16 mouse cellular contexts compared by ENCODE assay signal in the genomic region with DNA sequence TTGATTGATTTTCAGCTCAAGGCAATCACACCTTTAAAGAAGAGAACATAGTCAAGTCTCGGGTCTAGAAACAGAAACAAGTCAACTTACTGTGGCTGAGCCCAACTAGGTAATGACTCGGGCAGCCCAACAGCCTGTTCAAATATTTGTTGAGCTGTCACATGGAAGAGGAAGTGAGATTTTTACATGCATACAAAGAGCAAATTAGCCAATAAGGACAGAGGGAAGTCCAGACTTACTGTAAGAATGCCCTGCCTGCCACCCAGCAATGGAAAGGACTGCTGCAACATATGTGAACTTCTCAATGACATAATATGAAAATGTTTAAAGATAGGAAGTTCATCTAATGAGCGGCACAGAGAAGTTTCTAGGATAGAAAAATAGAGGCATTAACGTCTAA. TPM values are rescaled to one million over a fixed set of nuclear protein-coding genes. Genes with fewer than 3 reads are reported as not detected.
DNase-seq lines count a peak whose midpoint lies in the region; ATAC-seq and TF ChIP-seq lines count a peak whose summit lies in the region.
"Had no signal": no experiment of that assay in that cellular context is flagged by ENCODE, and none has a peak within 500 bp of the region (broad histone marks: within the 10 kb centered on the region; RNA-seq: fewer than 3 reads in every experiment).

No protein-coding gene starts in this region.

- H3K4me2 ChIP-seq in lung, embryonic 15.5 days = no peak overlapping the region
- peak overlapping the region; percentile 27; the same call in 1 of the 2 replicates for H3K4me2 ChIP-seq in stomach, embryonic 16.5 days (ENCODE audit: low read depth, low read length)
- H3K4me2 ChIP-seq in midbrain, embryonic 15.5 days = no peak overlapping the region
- H3K4me2 ChIP-seq in forebrain, embryonic 11.5 days (ENCODE audit: low read depth, low read length, severe bottlenecking) = no peak overlapping the region
- H3K4me2 ChIP-seq: heart, embryonic 11.5 days; hindbrain, embryonic 13.5 days; limb, embryonic 12.5 days; neural tube, embryonic 15.5 days had no signal

- H3K9me3 ChIP-seq in lung, embryonic 15.5 days = no peaks in the 10 kb centered on the region
- H3K9me3 ChIP-seq in stomach, embryonic 16.5 days (replicated peaks; ENCODE audit: control insufficient read depth, low read length) = no peaks in the 10 kb centered on the region
- no peaks in the 10 kb centered on the region for H3K9me3 ChIP-seq in midbrain, embryonic 15.5 days
- no peaks in the 10 kb centered on the region for H3K9me3 ChIP-seq in forebrain, embryonic 11.5 days (ENCODE audit: control insufficient read depth, low read length)
- H3K9me3 ChIP-seq: hindbrain, embryonic 13.5 days; limb, embryonic 12.5 days; neural tube, embryonic 15.5 days had no signal

- peaks cover 15% of the 10 kb centered on the region; the same call in 1 of the 2 replicates for H3K4me1 ChIP-seq in lung, embryonic 15.5 days
- H3K4me1 ChIP-seq in lung, adult 2 months (ENCODE audit: control insufficient read depth, insufficient read depth, low read length) = peaks cover 12% of the 10 kb centered on the region; the same call in 1 of the 2 replicates
- H3K4me1 ChIP-seq in stomach, embryonic 16.5 days (ENCODE audit: control insufficient read depth, insufficient read depth, low read length) = 0 out of 2 replicates have a peak, but pooled peaks cover 3% of the 10 kb centered on the region
- H3K4me1 ChIP-seq in midbrain, embryonic 15.5 days = peaks cover 6% of the 10 kb centered on the region
- peaks cover 4% of the 10 kb centered on the region; the same call in 1 of the 2 replicates for H3K4me1 ChIP-seq in forebrain, embryonic 11.5 days (replicated peaks; ENCODE audit: control insufficient read depth, insufficient read depth, low read length)

- ATAC-seq in lung, embryonic 15.5 days (ENCODE audit: borderline replicate concordance, extremely low read depth, low FRiP score, low TSS enrichment) = peak; percentile 12; the same call in 1 of the 2 replicates
- peak; percentile 49; the same call in 1 of the 2 replicates for ATAC-seq in stomach, embryonic 16.5 days (ENCODE audit: insufficient read depth, low FRiP score)
- ATAC-seq in midbrain, embryonic 15.5 days (replicated peaks) = no peak
- no peak for ATAC-seq in forebrain, embryonic 11.5 days (replicated peaks; ENCODE audit: low FRiP score)
- ATAC-seq: midbrain, embryonic 16.5 days had no signal

- no peak for TF ChIP-seq POLR2A in lung, adult 2 months (IDR thresholded peaks at IDR 0.05; ENCODE audit: borderline replicate concordance, extremely low read depth, low read depth, low read length)

- no peak for DNase-seq in lung, adult 2 months
- DNase-seq in MEL-GATA-1-ER (ENCODE audit: extremely low read depth, low read depth) = peak; percentile 59
- peak; percentile 63 for DNase-seq in lung, postnatal 36 days
- DNase-seq in forebrain, embryonic 11.5 days (ENCODE audit: low spot score) = no peak
- DNase-seq: adrenal gland, postnatal 14 days; cerebellum, adult 11 months; kidney, postnatal 10 days; layer of hippocampus, postnatal 36 days had no signal

- H3K36me3 ChIP-seq in lung, embryonic 15.5 days = 0 out of 2 replicates have a peak, but pooled peaks cover 4% of the 10 kb centered on the region
- H3K36me3 ChIP-seq in stomach, embryonic 16.5 days (ENCODE audit: control insufficient read depth, insufficient read depth, low read length) = no peaks in the 10 kb centered on the region
- no peaks in the 10 kb centered on the region for H3K36me3 ChIP-seq in midbrain, embryonic 15.5 days (replicated peaks)
- H3K36me3 ChIP-seq in forebrain, embryonic 11.5 days (ENCODE audit: control insufficient read depth, insufficient read depth, low read length) = no peaks in the 10 kb centered on the region
- H3K36me3 ChIP-seq: limb, embryonic 12.5 days; neural tube, embryonic 15.5 days had no signal

- no peak overlapping the region for H3K9ac ChIP-seq in lung, embryonic 15.5 days
- no peak overlapping the region for H3K9ac ChIP-seq in stomach, embryonic 16.5 days (ENCODE audit: low read length)
- H3K9ac ChIP-seq in midbrain, embryonic 15.5 days = no peak overlapping the region
- H3K9ac ChIP-seq in forebrain, embryonic 11.5 days (ENCODE audit: low read length) = no peak overlapping the region
- H3K9ac ChIP-seq: hindbrain, embryonic 13.5 days; limb, embryonic 12.5 days; neural tube, embryonic 15.5 days had no signal

- WGBS in lung, embryonic 15.5 days = 42% methylated on average over 4 of the region's 4 CpGs
- WGBS in lung, adult 2 months = 30% methylated on average over 4 of the region's 4 CpGs
- 46% methylated on average over 4 of the region's 4 CpGs for WGBS in stomach, embryonic 16.5 days
- WGBS in midbrain, embryonic 15.5 days = 92% methylated on average over 4 of the region's 4 CpGs
- WGBS in forebrain, embryonic 11.5 days = 93% methylated on average over 4 of the region's 4 CpGs

- no peak overlapping the region for H3K4me3 ChIP-seq in lung, embryonic 15.5 days
- H3K4me3 ChIP-seq in lung, adult 2 months (replicated peaks; ENCODE audit: extremely low read depth, low read depth, low read length) = no peak overlapping the region
- H3K4me3 ChIP-seq in stomach, embryonic 16.5 days (replicated peaks; ENCODE audit: low read length) = no peak overlapping the region
- no peak overlapping the region for H3K4me3 ChIP-seq in midbrain, embryonic 15.5 days
- H3K4me3 ChIP-seq in forebrain, embryonic 11.5 days (ENCODE audit: low read depth, low read length) = no peak overlapping the region
- H3K4me3 ChIP-seq: hindbrain, embryonic 13.5 days; limb, embryonic 12.5 days; neural tube, embryonic 15.5 days had no signal

- no peaks in the 10 kb centered on the region for H3K27me3 ChIP-seq in lung, embryonic 15.5 days
- H3K27me3 ChIP-seq in stomach, embryonic 16.5 days (ENCODE audit: control insufficient read depth, insufficient read depth, low read length) = no peaks in the 10 kb centered on the region
- H3K27me3 ChIP-seq in midbrain, embryonic 15.5 days (replicated peaks) = no peaks in the 10 kb centered on the region
- H3K27me3 ChIP-seq in forebrain, embryonic 11.5 days (ENCODE audit: control insufficient read depth, insufficient read depth, low read length) = no peaks in the 10 kb centered on the region
- H3K27me3 ChIP-seq: hindbrain, embryonic 13.5 days; limb, embryonic 12.5 days; neural tube, embryonic 15.5 days had no signal

- TF ChIP-seq CTCF in lung, adult 2 months (IDR thresholded peaks at IDR 0.05; ENCODE audit: insufficient read depth, low read length) = no peak

- no peak overlapping the region for H3K27ac ChIP-seq in lung, embryonic 15.5 days
- peak overlapping the region; percentile 14; the same call in 1 of the 2 replicates for H3K27ac ChIP-seq in stomach, embryonic 16.5 days (ENCODE audit: low read length)
- no peak overlapping the region for H3K27ac ChIP-seq in midbrain, embryonic 15.5 days
- H3K27ac ChIP-seq in forebrain, embryonic 11.5 days (ENCODE audit: low read depth, low read length) = no peak overlapping the region
- H3K27ac ChIP-seq: hindbrain, embryonic 13.5 days; limb, embryonic 12.5 days; neural tube, embryonic 15.5 days had no signal

RNA-seq across cellular contexts. Expression of a gene that starts 3.9 kb away (rescaled TPM):
- 34.1 and 38.8 TPM in 2 replicates for polyA plus RNA-seq in lung, embryonic 15.5 days (2015; fragmentation: Nextera tagmentation; extraction: Ambion mirVana)
- 36.3 and 53.1 TPM in 2 replicates for polyA plus RNA-seq in lung, adult 2 months (2012; rRNA removed)
- 42.7 and 46.5 TPM in 2 replicates for polyA plus RNA-seq in stomach, embryonic 16.5 days (2015; fragmentation: Nextera tagmentation; extraction: Ambion mirVana)
- polyA plus RNA-seq in midbrain, embryonic 15.5 days (2015; fragmentation: Nextera tagmentation; extraction: Ambion mirVana) = 30.7 and 35.5 TPM in 2 replicates
- polyA plus RNA-seq in forebrain, embryonic 11.5 days (2014; fragmentation: Nextera tagmentation; extraction: Ambion mirVana) = 30.6 and 33.2 TPM in 2 replicates

RNA-seq across cellular contexts. Expression of a gene that starts 22.7 kb away (rescaled TPM):
- 48.2 and 55.6 TPM in 2 replicates for polyA plus RNA-seq in lung, embryonic 15.5 days (2015; fragmentation: Nextera tagmentation; extraction: Ambion mirVana)
- polyA plus RNA-seq in lung, adult 2 months (2012; rRNA removed) = 82.0 and 157 TPM in 2 replicates
- 15.2 and 17.4 TPM in 2 replicates for polyA plus RNA-seq in stomach, embryonic 16.5 days (2015; fragmentation: Nextera tagmentation; extraction: Ambion mirVana)
- polyA plus RNA-seq in midbrain, embryonic 15.5 days (2015; fragmentation: Nextera tagmentation; extraction: Ambion mirVana) = 6.9 and 7.0 TPM in 2 replicates
- polyA plus RNA-seq in forebrain, embryonic 11.5 days (2014; fragmentation: Nextera tagmentation; extraction: Ambion mirVana) = 2.1 and 2.8 TPM in 2 replicates

Comparison
In these comparisons a context has a peak if more than half of its experiments do, and no peak if none do; other contexts are left out.
1. DNase-seq: peak in MEL-GATA-1-ER (single experiment) and lung, postnatal 36 days (single experiment); none in lung, adult 2 months (single experiment) and forebrain, embryonic 11.5 days (single experiment).
2. ATAC-seq: peak in lung, embryonic 15.5 days (single experiment) and stomach, embryonic 16.5 days (single experiment); none in midbrain, embryonic 15.5 days (single experiment) and forebrain, embryonic 11.5 days (single experiment).